Mouse (Mus musculus) layer of hippocampus, postnatal 14 days (tissue): ENCODE measurements around the gene Rcsd1. TPM values are rescaled to one million over a fixed set of nuclear protein-coding genes. Genes with fewer than 3 reads are reported as not detected.
"Not testable (repeated sequence)": the region's sequence is repeated elsewhere in the genome, so short reads cannot be mapped to it uniquely, and the experiment has no call there.

Experiments used
- DNase-seq, 2 experiments: peaks; one replicate each; pipeline ENCODE4 v3.0.0; 2021 to 2022; ENCODE audit warnings: low spot score in 2 of 2, mixed read lengths in 1 of 2
- total RNA-seq, 2 experiments: library from RNA; stranded (reverse); gene quantifications; 2 replicates each; pipeline ENCODE4 v1.2.3; 2021

Rcsd1 gene
- total RNA-seq, 2 experiments from 2014 or later = 6.3 to 8.7 TPM

GRCm38 (mm10) chr1:165691516-165691915 is 18.0 kb downstream of the Rcsd1 start:
- DNase-seq = no peak

- DNase-seq = no peak
These were observed 19.7 kb downstream of the Rcsd1 start for GRCm38 (mm10) chr1:165689845-165690244.

GRCm38 (mm10) chr1:165687861-165688260 is 21.7 kb downstream of the Rcsd1 start:
- DNase-seq = no peak

- DNase-seq = no peak
These were observed 22.6 kb downstream of the Rcsd1 start for GRCm38 (mm10) chr1:165686963-165687362.

DNA sequence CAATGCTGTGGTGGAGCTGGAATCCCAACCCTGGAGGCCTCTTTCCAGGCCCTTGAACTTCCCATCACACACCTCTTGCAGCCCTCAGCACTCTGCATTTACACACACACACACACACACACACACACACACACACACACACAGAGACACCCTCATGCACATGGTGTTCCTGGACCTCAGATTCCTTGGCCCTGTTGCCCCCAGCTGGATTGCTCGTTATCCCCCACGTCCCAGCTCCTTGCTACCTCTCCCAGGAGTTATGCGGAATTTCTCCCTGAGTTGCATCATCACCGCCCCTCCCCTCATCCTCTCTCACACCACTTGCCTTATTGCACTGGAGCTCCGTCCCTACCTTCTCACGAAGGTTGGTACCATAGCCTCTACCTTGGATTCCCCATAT is 23.2 kb downstream of the Rcsd1 start:
- no peak for DNase-seq

DNA sequence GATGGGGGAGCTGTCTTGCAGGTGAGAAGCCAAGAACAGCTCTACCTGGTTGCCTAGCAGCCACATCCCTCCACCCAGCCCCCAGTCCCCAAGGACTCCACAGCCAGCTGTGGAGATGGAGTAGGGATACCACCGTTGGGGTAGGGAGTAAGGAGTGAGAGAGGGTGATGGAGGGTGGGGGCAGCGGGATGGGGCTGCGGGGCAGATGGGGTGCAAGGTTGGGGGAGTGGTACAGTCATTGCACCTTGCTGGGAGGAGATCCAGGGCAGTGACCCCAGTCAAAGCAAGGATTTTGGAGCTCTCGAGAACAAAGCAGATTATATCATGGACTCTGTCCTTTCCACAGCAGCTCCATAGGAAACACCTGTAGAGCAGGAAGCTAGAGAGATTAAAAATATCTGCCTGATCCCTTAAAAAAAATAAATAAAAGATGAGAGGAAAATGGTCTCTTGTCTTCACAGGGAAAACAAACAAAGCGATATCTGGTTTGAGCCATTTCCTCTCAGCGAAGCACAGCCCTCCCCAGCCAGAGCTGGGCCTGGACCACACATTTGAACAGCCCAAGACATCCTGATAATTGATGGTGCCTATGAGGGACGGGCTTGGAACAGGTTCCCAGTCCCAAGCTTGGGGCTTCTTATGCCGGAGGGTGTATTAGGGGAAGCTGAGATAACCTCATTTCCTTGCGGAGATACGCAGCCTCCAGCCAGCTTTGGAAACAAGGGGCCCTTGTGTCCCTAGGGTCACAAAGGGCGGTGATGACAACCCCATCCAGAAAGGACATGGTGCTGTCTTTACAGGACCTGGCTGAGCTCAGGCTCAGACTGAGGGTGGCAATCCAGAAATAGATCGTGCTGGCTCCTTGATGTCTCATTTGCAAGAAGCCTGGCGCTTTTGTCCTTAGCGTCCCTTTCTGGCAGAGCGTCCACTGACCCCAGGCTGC is 25.0 kb downstream of the Rcsd1 start:
- DNase-seq = no peak

- no peak for DNase-seq
These were observed 27.3 kb downstream of the Rcsd1 start for GRCm38 (mm10) chr1:165682056-165682853.

DNA sequence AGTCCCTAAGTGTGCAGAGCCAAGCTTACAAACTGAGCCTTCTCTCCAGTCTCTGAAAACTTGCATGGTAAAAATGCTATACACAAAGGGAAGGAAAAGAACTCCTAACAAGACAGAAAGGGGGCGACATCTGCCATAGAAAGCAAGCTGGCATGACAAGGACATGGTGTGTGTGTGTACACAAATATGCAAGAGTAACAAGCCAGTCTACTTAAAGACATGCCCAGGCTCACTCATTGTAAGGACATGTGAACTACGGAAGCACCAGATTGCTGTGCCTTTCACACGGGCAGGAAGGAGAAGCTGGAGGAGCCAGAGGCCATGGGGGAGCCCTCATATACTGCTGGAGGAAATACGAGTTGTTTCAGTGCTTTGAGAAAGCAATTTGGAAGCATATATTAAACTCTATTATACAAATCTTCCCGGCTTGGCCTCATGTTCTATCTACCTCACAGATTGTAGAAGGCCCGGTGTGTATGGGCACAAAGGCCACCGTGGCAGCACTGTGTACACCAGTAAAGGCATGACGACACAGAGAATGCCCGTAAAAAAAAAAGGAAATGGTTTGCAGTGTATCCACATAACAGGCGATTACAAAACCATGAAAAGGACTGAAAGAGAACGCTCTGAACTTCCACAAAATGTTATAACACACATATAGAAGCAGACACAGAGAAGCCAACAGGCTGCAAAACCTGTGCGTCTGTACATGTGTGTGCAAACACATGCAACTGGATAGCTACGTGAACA is 28.3 kb downstream of the Rcsd1 start:
- no peak for DNase-seq

- DNase-seq = not testable (repeated sequence)
These were observed 29.5 kb downstream of the Rcsd1 start for GRCm38 (mm10) chr1:165680086-165680485.

GRCm38 (mm10) chr1:165679618-165679997 is 29.9 kb downstream of the Rcsd1 start:
- DNase-seq = no peak

DNA sequence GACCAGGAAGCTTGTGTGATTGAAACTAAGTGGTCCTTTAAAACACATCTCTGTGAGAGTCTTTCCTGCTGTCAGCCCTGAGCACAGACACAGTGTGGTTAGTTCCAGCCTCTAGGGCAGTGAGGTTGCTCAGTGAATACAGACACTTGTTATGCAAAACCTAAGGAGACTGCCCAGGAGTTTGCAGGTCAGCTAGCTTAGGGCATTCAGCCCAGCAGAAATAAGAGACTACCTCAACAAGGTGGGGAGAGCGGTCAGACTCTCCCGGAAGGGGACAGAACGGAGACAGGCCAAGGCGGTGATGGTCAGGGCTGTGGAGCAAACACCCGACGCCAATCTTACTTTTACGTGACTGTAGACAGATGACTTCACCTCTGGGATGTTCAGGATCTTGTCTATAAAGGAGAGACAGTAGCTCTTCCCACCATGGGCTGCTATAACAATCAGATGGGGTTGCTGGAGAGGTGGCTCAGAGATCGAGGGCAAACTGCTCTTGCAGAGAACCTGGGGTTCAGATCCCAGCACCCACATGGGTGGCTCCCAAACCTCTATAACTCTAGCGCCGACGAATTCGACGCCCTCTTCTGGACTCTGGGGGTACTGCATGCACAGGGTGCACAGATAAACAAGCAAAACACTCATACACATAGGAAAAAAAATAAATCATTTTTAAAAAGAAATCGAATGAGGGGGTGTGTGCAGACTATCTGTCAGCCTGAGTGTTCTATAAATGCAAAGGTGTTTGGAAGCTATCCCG is 30.5 kb downstream of the Rcsd1 start:
- DNase-seq = no peak

- DNase-seq = no peak
These were observed 32.0 kb downstream of the Rcsd1 start for GRCm38 (mm10) chr1:165677558-165677957.

DNA sequence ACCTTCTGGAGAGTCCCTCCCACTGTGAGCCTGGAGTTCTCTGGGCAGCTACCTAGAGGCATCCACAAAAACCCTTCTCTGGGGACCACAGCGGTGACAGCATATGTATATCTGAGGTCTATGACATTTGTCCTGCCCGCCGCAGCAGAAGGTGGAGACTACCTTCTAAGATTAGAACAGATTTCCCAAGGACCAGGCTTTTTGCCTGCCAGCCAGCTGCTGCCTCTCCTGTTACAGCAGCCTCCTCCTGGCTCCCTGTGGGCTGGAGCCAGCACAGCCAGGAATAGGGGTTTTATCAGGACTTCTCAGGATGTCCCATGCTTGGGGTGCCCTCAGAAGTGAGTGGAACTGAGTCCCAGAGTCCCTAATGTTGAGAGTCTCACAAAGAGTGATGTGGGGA is 32.6 kb downstream of the Rcsd1 start:
- no peak for DNase-seq

GRCm38 (mm10) chr1:165675167-165675566 is 34.4 kb downstream of the Rcsd1 start:
- DNase-seq = no peak

DNA sequence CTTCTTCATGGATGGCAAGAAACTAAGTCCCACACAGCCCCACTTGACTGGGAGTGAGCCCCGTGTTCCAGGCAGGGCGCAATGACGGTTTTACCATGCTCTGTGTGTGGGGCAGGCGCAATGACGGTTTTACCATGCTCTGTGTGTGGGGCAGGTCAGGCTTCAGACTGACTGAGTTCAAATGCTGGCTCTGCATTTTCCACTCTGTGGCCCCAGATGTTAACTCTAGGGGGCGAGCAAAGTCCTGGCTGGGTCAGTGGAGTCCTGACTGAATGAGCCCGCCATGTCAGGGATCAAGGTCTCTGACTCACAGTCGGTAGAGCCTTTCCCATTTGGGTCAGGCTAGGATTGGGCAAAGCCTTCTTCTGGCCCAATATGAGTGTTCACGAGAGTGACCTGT is 37.2 kb downstream of the Rcsd1 start:
- DNase-seq = no peak

- DNase-seq = no peak
These were observed 39.5 kb downstream of the Rcsd1 start for GRCm38 (mm10) chr1:165670056-165670455.

DNA sequence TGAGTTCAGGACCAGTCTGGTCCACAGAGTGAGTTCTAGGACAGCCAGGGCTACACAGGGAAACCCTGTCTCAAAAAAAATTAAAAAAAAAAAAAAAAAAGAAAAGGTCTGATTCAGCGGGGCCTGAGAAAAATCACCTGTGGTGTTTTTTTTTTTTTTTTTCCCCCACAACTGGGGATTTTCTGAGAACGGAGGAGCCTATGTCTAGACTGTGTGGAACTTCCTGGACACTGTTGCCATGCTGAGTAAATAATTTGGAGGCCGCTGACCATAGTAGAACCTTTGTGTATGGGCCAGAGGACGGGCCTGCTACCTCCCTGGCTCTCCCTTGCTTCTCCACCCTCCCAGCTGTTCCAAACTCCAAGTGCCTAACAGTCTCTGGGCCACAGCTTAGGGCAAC is 40.7 kb downstream of the Rcsd1 start:
- DNase-seq = no peak

GRCm38 (mm10) chr1:165667380-165667779 is 42.2 kb downstream of the Rcsd1 start:
- no peak for DNase-seq

DNA sequence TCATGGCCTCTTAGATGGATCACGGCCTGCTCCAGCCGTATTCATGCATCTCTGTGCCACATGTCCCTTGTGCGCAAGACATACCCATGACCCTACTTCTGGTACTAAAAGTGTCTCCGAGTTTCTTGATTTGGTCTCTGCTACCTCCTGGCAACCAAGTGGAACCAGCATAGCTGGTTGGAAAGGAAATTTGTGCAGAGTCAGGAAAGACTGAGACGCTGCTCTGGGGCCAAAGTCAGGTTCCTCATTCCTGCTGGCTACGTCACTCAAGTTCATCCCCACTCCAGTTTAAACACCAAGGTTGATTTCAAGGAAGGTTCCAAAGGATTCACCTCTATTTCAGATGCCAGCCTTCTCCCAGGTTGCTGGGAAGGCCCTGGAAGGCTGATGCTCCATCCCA is 42.6 kb downstream of the Rcsd1 start:
- DNase-seq = no peak

GRCm38 (mm10) chr1:165665758-165666157 is 43.8 kb downstream of the Rcsd1 start:
- DNase-seq = no peak

- no peak for DNase-seq
These were observed 46.3 kb downstream of the Rcsd1 start for GRCm38 (mm10) chr1:165663277-165663676.
